Mouse (Mus musculus) C2C12 (cell line): ENCODE measurements around the gene Nup50.

Experiments
- CEBPB ChIP-seq: IDR thresholded peaks from one replicate; pipeline ENCODE4 v1.6.1; 2011; ENCODE audit warnings: low read depth, mild to moderate bottlenecking, control low read depth, moderate library complexity
- CTCF ChIP-seq: IDR thresholded peaks from one replicate; pipeline ENCODE4 v1.5.1; 2011; ENCODE audit not compliant: control insufficient read depth, insufficient read depth, insufficient read length
- MAX ChIP-seq: IDR thresholded peaks from one replicate; pipeline ENCODE4 v1.6.1; 2011; ENCODE audit warnings: mild to moderate bottlenecking, control low read depth
- MYOD1 ChIP-seq: IDR thresholded peaks from one replicate; pipeline ENCODE4 v1.6.1; 2011; ENCODE audit warnings: low read depth; ENCODE audit not compliant: control insufficient read depth, insufficient read length
- MYOG ChIP-seq: IDR thresholded peaks from one replicate; pipeline ENCODE4 v1.6.1; 2011; ENCODE audit not compliant: control insufficient read depth, insufficient read length; ENCODE audit errors: extremely low read depth
- USF1 ChIP-seq: IDR thresholded peaks from one replicate; pipeline ENCODE4 v1.6.1; 2011; ENCODE audit warnings: low read depth, mild to moderate bottlenecking, control low read depth, moderate library complexity

GRCm38 (mm10) chr15:84983721-84984120 is 60.5 kb downstream of the Nup50 start:
- TF ChIP-seq MAX = no peak
- no peak for TF ChIP-seq CTCF
- no peak for TF ChIP-seq CEBPB
- TF ChIP-seq MYOD1 = no peak
- no peak for TF ChIP-seq MYOG
- TF ChIP-seq USF1 = no peak
